Mouse (Mus musculus) stomach, postnatal 0 days (tissue): ENCODE measurements around the gene Prr3. TPM values are rescaled to one million over a fixed set of nuclear protein-coding genes. Genes with fewer than 3 reads are reported as not detected.
"Not testable (repeated sequence)": the region's sequence is repeated elsewhere in the genome, so short reads cannot be mapped to it uniquely, and the experiment has no call there.

Experiments
- ATAC-seq: fragments of 200-750 bp; cut with Nextera tagmentation; 2 replicates; pipeline ENCODE4 v1.8.0; 2017; ENCODE audit not compliant: low FRiP score, low TSS enrichment
- DNase-seq: peaks from one replicate; pipeline ENCODE4 v3.0.0-alpha.2; 2016; ENCODE audit warnings: low spot score
- H3K27ac ChIP-seq: fragments of 300-500 bp; sonication (generic); replicated peaks from 2 replicates; pipeline ENCODE4 v1.5.1; 2014; ENCODE audit warnings: mild to moderate bottlenecking, control low read depth
- H3K27me3 ChIP-seq: fragments of 300-500 bp; sonication (generic); 2 replicates; pipeline ENCODE4 v1.6.1; 2014; ENCODE audit warnings: low read length; ENCODE audit not compliant: control insufficient read depth, insufficient read depth
- H3K36me3 ChIP-seq: fragments of 300-500 bp; sonication (generic); 2 replicates; pipeline ENCODE4 v1.6.1; 2014; ENCODE audit warnings: low read length, mixed read lengths; ENCODE audit not compliant: control insufficient read depth, insufficient read depth
- H3K4me1 ChIP-seq: fragments of 300-500 bp; sonication (generic); replicated peaks from 2 replicates; pipeline ENCODE4 v1.6.1; 2014; ENCODE audit warnings: antibody characterized with exemption; ENCODE audit not compliant: control insufficient read depth, insufficient read depth
- H3K4me2 ChIP-seq: fragments of 300-500 bp; sonication (generic); replicated peaks from 2 replicates; pipeline ENCODE4 v1.6.1; 2014; ENCODE audit warnings: low read depth, mild to moderate bottlenecking, control low read depth, moderate library complexity
- H3K4me3 ChIP-seq: fragments of 300-500 bp; sonication (generic); 2 replicates; pipeline ENCODE4 v1.5.1; 2014; ENCODE audit warnings: low read depth, low read length, control low read depth
- H3K9ac ChIP-seq: fragments of 300-500 bp; sonication (generic); 2 replicates; pipeline ENCODE4 v1.6.1; 2014; ENCODE audit warnings: mild to moderate bottlenecking, low read length, control low read depth, mixed read lengths
- H3K9me3 ChIP-seq: fragments of 300-500 bp; sonication (generic); 2 replicates; pipeline ENCODE4 v1.6.1; 2016; ENCODE audit warnings: low read length; ENCODE audit not compliant: control insufficient read depth
- CTCF ChIP-seq: IDR thresholded peaks from 2 replicates; pipeline ENCODE4 v1.5.1; 2016; ENCODE audit warnings: antibody characterized with exemption, low read depth, mild to moderate bottlenecking, moderate library complexity
- EP300 ChIP-seq: optimal IDR thresholded peaks from 2 replicates; pipeline ENCODE3; 2016; ENCODE audit warnings: antibody characterized with exemption
- WGBS: fragments of 180-500 bp; shearing (Covaris S2); extraction: QIAGEN DNeasy Blood & Tissue Kit; methylation state at CpG from one replicate; pipeline ENCODE4 v1.1.7; 2014; 5-methylcytosine and 5-hydroxymethylcytosine counted together
- polyA plus RNA-seq: library from polyadenylated mRNA; unstranded; fragments of >200 nt; fragmentation: Nextera tagmentation; extraction: Ambion mirVana; gene quantifications from 2 replicates; pipeline ENCODE4 v1.2.1, GENCODE M21; 2015

Gene Prr3
- polyA plus RNA-seq, 1 experiment from 2014 or later, result 10.9 TPM

- Histone ChIP-seq H3K4me2 (no peak overlapping the region), H3K36me3 (peaks cover 2% of the 10 kb centered on the region; the same call in 1 of the 2 replicates), H3K9ac (no peak overlapping the region), H3K27me3 (no peaks in the 10 kb centered on the region), H3K4me1 (no peaks in the 10 kb centered on the region), H3K9me3 (no peaks in the 10 kb centered on the region), H3K27ac (no peak overlapping the region), H3K4me3 (no peak overlapping the region)
- TF ChIP-seq CTCF, result no peak
- TF ChIP-seq EP300, result no peak
- no peak for ATAC-seq
- DNase-seq, result no peak
- 64% methylated on average over 3 of the region's 3 CpGs for WGBS
Observed at GRCm38 (mm10) chr17:36019519-36019918, 39.5 kb upstream of the Prr3 start.

GRCm38 (mm10) chr17:36018979-36019378 is 38.9 kb upstream of the Prr3 start:
- no peaks in the 10 kb centered on the region for H3K27me3 ChIP-seq
- peaks cover 3% of the 10 kb centered on the region; the same call in 1 of the 2 replicates for H3K36me3 ChIP-seq
- H3K9ac ChIP-seq, result no peak overlapping the region
- 50% methylated on average over 2 of the region's 2 CpGs for WGBS
- DNase-seq, result no peak
- no peak for ATAC-seq
- no peaks in the 10 kb centered on the region for H3K9me3 ChIP-seq
- H3K27ac ChIP-seq, result no peak overlapping the region
- no peak overlapping the region for H3K4me2 ChIP-seq
- no peaks in the 10 kb centered on the region for H3K4me1 ChIP-seq
- no peak overlapping the region for H3K4me3 ChIP-seq
- no peak for TF ChIP-seq EP300
- TF ChIP-seq CTCF, result no peak

GRCm38 (mm10) chr17:36017046-36017445 is 37.0 kb upstream of the Prr3 start:
- DNase-seq (no peak), ATAC-seq (no peak)
- H3K27me3 ChIP-seq, result no peaks in the 10 kb centered on the region
- H3K9ac ChIP-seq, result no peak overlapping the region
- WGBS, result 85% methylated on average over 5 of the region's 5 CpGs
- H3K36me3 ChIP-seq, result peaks cover 3% of the 10 kb centered on the region; the same call in 1 of the 2 replicates
- H3K9me3 ChIP-seq, result no peaks in the 10 kb centered on the region
- H3K4me1 ChIP-seq, result no peaks in the 10 kb centered on the region
- no peak overlapping the region for H3K4me2 ChIP-seq
- no peak for TF ChIP-seq CTCF
- no peak for TF ChIP-seq EP300
- H3K4me3 ChIP-seq, result no peak overlapping the region
- no peak overlapping the region for H3K27ac ChIP-seq

- Histone ChIP-seq H3K4me3 (no peak overlapping the region), H3K36me3 (peaks cover 3% of the 10 kb centered on the region; the same call in 1 of the 2 replicates), H3K9me3 (no peaks in the 10 kb centered on the region), H3K9ac (no peak overlapping the region), H3K27me3 (no peaks in the 10 kb centered on the region), H3K27ac (no peak overlapping the region), H3K4me1 (no peaks in the 10 kb centered on the region), H3K4me2 (no peak overlapping the region)
- TF ChIP-seq EP300 (no peak), CTCF (no peak)
- ATAC-seq (no peak; the same call in 1 of the 2 replicates), DNase-seq (no peak)
- 89% methylated on average over 5 of the region's 5 CpGs for WGBS
Observed at GRCm38 (mm10) chr17:36014977-36015376, 34.9 kb upstream of the Prr3 start.

- not testable (repeated sequence) for H3K27ac ChIP-seq, H3K4me2 ChIP-seq, H3K9ac ChIP-seq, H3K4me3 ChIP-seq, ATAC-seq, H3K9me3 ChIP-seq, H3K36me3 ChIP-seq, H3K4me1 ChIP-seq, H3K27me3 ChIP-seq, DNase-seq
- 86% methylated on average over 7 of the region's 7 CpGs for WGBS
Observed at GRCm38 (mm10) chr17:36004409-36004808, 24.4 kb upstream of the Prr3 start.

GRCm38 (mm10) chr17:36003331-36003730 is 23.3 kb upstream of the Prr3 start:
- TF ChIP-seq CTCF (no peak), EP300 (no peak)
- Histone ChIP-seq H3K9ac (no peak overlapping the region), H3K27ac (no peak overlapping the region), H3K4me3 (no peak overlapping the region), H3K36me3 (no peaks in the 10 kb centered on the region), H3K4me2 (no peak overlapping the region), H3K9me3 (no peaks in the 10 kb centered on the region), H3K4me1 (no peaks in the 10 kb centered on the region), H3K27me3 (no peaks in the 10 kb centered on the region)
- 91% methylated on average over 7 of the region's 7 CpGs for WGBS
- ATAC-seq, result no peak
- DNase-seq, result no peak
